Mouse (Mus musculus) lung, adult 2 months (tissue): ENCODE results near the gene Wnt9a.

Experiments
- CTCF ChIP-seq: fragments of 200-500 bp; IDR thresholded peaks from 2 replicates; pipeline ENCODE4 v1.5.1; 2011; ENCODE audit warnings: mild to moderate bottlenecking, low read length, control low read depth; ENCODE audit not compliant: insufficient read depth
- POLR2A ChIP-seq: fragments of 200-500 bp; IDR thresholded peaks from 2 replicates; pipeline ENCODE4 v1.6.1; 2011; ENCODE audit warnings: low read depth, mild to moderate bottlenecking, control low read depth, low read length, borderline replicate concordance; ENCODE audit errors: extremely low read depth

- TF ChIP-seq CTCF (no peak), POLR2A (no peak)
These were observed 39.6 kb downstream of the Wnt9a start for GRCm38 (mm10) chr11:59346166-59346910.
